Mouse (Mus musculus) stomach, embryonic 14.5 days (tissue): ENCODE results near the gene Rims1. TPM values are rescaled to one million over a fixed set of nuclear protein-coding genes. Genes with fewer than 3 reads are reported as not detected.
A peak's percentile ranks its signal among the peaks of the same experiment; 100 is the strongest.

Experiments
- ATAC-seq: fragments of 200-750 bp; cut with Nextera tagmentation; 2 replicates; pipeline ENCODE4 v1.8.0; 2017; ENCODE audit warnings: low read depth, moderate TSS enrichment; ENCODE audit not compliant: insufficient number of reproducible peaks, insufficient read depth, low FRiP score
- H3K27ac ChIP-seq: fragments of 300-500 bp; sonication (generic); 2 replicates; pipeline ENCODE4 v1.5.1; 2014; ENCODE audit warnings: mild to moderate bottlenecking, low read length, moderate library complexity, mixed read lengths
- H3K27me3 ChIP-seq: fragments of 300-500 bp; sonication (generic); 2 replicates; pipeline ENCODE4 v1.6.1; 2014; ENCODE audit warnings: low read length, control low read depth, mixed read lengths; ENCODE audit not compliant: control insufficient read depth, insufficient read depth
- H3K36me3 ChIP-seq: fragments of 300-500 bp; sonication (generic); 2 replicates; pipeline ENCODE4 v1.6.1; 2014; ENCODE audit warnings: mild to moderate bottlenecking, control low read depth, low read length, moderate library complexity, mixed read lengths; ENCODE audit not compliant: control insufficient read depth, insufficient read depth
- H3K4me1 ChIP-seq: fragments of 300-500 bp; sonication (generic); 2 replicates; pipeline ENCODE4 v1.6.1; 2014; ENCODE audit warnings: low read length, control low read depth, mixed read lengths; ENCODE audit not compliant: control insufficient read depth, insufficient read depth
- H3K4me2 ChIP-seq: fragments of 300-500 bp; sonication (generic); replicated peaks from 2 replicates; pipeline ENCODE4 v1.6.1; 2014; ENCODE audit warnings: low read depth, low read length, control low read depth
- H3K4me3 ChIP-seq: fragments of 300-500 bp; sonication (generic); 2 replicates; pipeline ENCODE4 v1.5.1; 2014; ENCODE audit warnings: low read depth, low read length, control low read depth
- H3K9ac ChIP-seq: fragments of 300-500 bp; sonication (generic); replicated peaks from 2 replicates; pipeline ENCODE4 v1.6.1; 2014; ENCODE audit warnings: low read depth, mild to moderate bottlenecking, control low read depth, low read length, moderate library complexity, mixed read lengths
- H3K9me3 ChIP-seq: fragments of 300-500 bp; sonication (generic); 2 replicates; pipeline ENCODE4 v1.6.1; 2016; ENCODE audit warnings: low read depth, low read length, control low read depth; ENCODE audit not compliant: control insufficient read depth
- WGBS: fragments of 180-500 bp; shearing (Covaris S2); extraction: QIAGEN DNeasy Blood & Tissue Kit; methylation state at CpG from one replicate; pipeline ENCODE4 v1.1.7; 2014; 5-methylcytosine and 5-hydroxymethylcytosine counted together
- polyA plus RNA-seq: library from polyadenylated mRNA; unstranded; fragments of >200 nt; fragmentation: Nextera tagmentation; extraction: Ambion mirVana; gene quantifications from 2 replicates; pipeline ENCODE4 v1.2.1, GENCODE M21; 2014

Rims1 gene
- polyA plus RNA-seq, 1 experiment from 2014 or later: 9.3 TPM

GRCm38 (mm10) chr1:22279954-22280353 lies 525.8 kb downstream of the Rims1 start:
- no peak overlapping the region for H3K9ac ChIP-seq
- H3K27me3 ChIP-seq: no peaks in the 10 kb centered on the region
- no peak overlapping the region for H3K27ac ChIP-seq
- no peak overlapping the region for H3K4me3 ChIP-seq
- no peaks in the 10 kb centered on the region for H3K4me1 ChIP-seq
- WGBS: 88% methylated on average over 1 of the region's 1 CpGs
- H3K9me3 ChIP-seq: no peaks in the 10 kb centered on the region
- H3K36me3 ChIP-seq: no peaks in the 10 kb centered on the region
- ATAC-seq: no peak
- no peak overlapping the region for H3K4me2 ChIP-seq

- no peak for ATAC-seq
- H3K4me3 ChIP-seq: no peak overlapping the region
- WGBS: 68% methylated on average over 2 of the region's 2 CpGs
- no peak overlapping the region for H3K9ac ChIP-seq
- no peaks in the 10 kb centered on the region for H3K9me3 ChIP-seq
- no peaks in the 10 kb centered on the region for H3K36me3 ChIP-seq
- no peaks in the 10 kb centered on the region for H3K4me1 ChIP-seq
- no peak overlapping the region for H3K27ac ChIP-seq
- H3K4me2 ChIP-seq: no peak overlapping the region
- no peaks in the 10 kb centered on the region for H3K27me3 ChIP-seq
Measured at GRCm38 (mm10) chr1:22274081-22274480, 531.7 kb downstream of the Rims1 start.

GRCm38 (mm10) chr1:22270131-22270530 lies 535.7 kb downstream of the Rims1 start:
- Histone ChIP-seq H3K4me1 (no peaks in the 10 kb centered on the region), H3K4me3 (no peak overlapping the region), H3K4me2 (no peak overlapping the region), H3K36me3 (no peaks in the 10 kb centered on the region), H3K9me3 (no peaks in the 10 kb centered on the region), H3K9ac (no peak overlapping the region), H3K27ac (no peak overlapping the region), H3K27me3 (no peaks in the 10 kb centered on the region)
- ATAC-seq: no peak
- 70% methylated on average over 5 of the region's 5 CpGs for WGBS

- Histone ChIP-seq H3K27ac (no peak overlapping the region), H3K36me3 (no peaks in the 10 kb centered on the region), H3K4me1 (no peaks in the 10 kb centered on the region), H3K9me3 (no peaks in the 10 kb centered on the region), H3K4me3 (no peak overlapping the region), H3K9ac (no peak overlapping the region), H3K4me2 (peak overlapping the region; percentile 35), H3K27me3 (no peaks in the 10 kb centered on the region)
- WGBS: 20% methylated on average over 15 of the region's 15 CpGs
- ATAC-seq: no peak
Measured at GRCm38 (mm10) chr1:22268581-22269359, 537.0 kb downstream of the Rims1 start.

GRCm38 (mm10) chr1:22266491-22266890 lies 539.3 kb downstream of the Rims1 start:
- Histone ChIP-seq H3K27ac (no peak overlapping the region), H3K9ac (no peak overlapping the region), H3K36me3 (no peaks in the 10 kb centered on the region), H3K9me3 (no peaks in the 10 kb centered on the region), H3K4me1 (no peaks in the 10 kb centered on the region), H3K27me3 (no peaks in the 10 kb centered on the region), H3K4me3 (no peak overlapping the region), H3K4me2 (no peak overlapping the region)
- no peak for ATAC-seq
- WGBS: 75% methylated on average over 10 of the region's 10 CpGs

GRCm38 (mm10) chr1:22265528-22265927 lies 540.3 kb downstream of the Rims1 start:
- Histone ChIP-seq H3K4me1 (no peaks in the 10 kb centered on the region), H3K27me3 (no peaks in the 10 kb centered on the region), H3K9me3 (no peaks in the 10 kb centered on the region), H3K27ac (no peak overlapping the region), H3K36me3 (no peaks in the 10 kb centered on the region), H3K4me2 (no peak overlapping the region), H3K9ac (no peak overlapping the region), H3K4me3 (no peak overlapping the region)
- 51% methylated on average over 3 of the region's 3 CpGs for WGBS
- ATAC-seq: no peak

- Histone ChIP-seq H3K9me3 (no peaks in the 10 kb centered on the region), H3K27me3 (no peaks in the 10 kb centered on the region), H3K9ac (no peak overlapping the region), H3K27ac (no peak overlapping the region), H3K36me3 (no peaks in the 10 kb centered on the region), H3K4me2 (no peak overlapping the region), H3K4me1 (no peaks in the 10 kb centered on the region), H3K4me3 (no peak overlapping the region)
- ATAC-seq: no peak
- WGBS: 34% methylated on average over 6 of the region's 6 CpGs
Measured at GRCm38 (mm10) chr1:22262169-22262950, 543.4 kb downstream of the Rims1 start.

GRCm38 (mm10) chr1:22261702-22262101 lies 544.1 kb downstream of the Rims1 start:
- H3K27me3 ChIP-seq: no peaks in the 10 kb centered on the region
- H3K4me1 ChIP-seq: no peaks in the 10 kb centered on the region
- no peaks in the 10 kb centered on the region for H3K36me3 ChIP-seq
- ATAC-seq: no peak
- H3K4me2 ChIP-seq: no peak overlapping the region
- no peaks in the 10 kb centered on the region for H3K9me3 ChIP-seq
- H3K9ac ChIP-seq: no peak overlapping the region
- 82% methylated on average over 4 of the region's 4 CpGs for WGBS
- no peak overlapping the region for H3K4me3 ChIP-seq
- no peak overlapping the region for H3K27ac ChIP-seq
